Mouse (Mus musculus) C2C12 (cell line): ENCODE data around the gene Bcl2.

Experiments used
- CTCF ChIP-seq: IDR thresholded peaks from one replicate; pipeline ENCODE4 v1.5.1; 2011; ENCODE audit not compliant: control insufficient read depth, insufficient read depth, insufficient read length
- MAX ChIP-seq: IDR thresholded peaks from one replicate; pipeline ENCODE4 v1.6.1; 2011; ENCODE audit warnings: mild to moderate bottlenecking, control low read depth
- USF1 ChIP-seq: IDR thresholded peaks from one replicate; pipeline ENCODE4 v1.6.1; 2011; ENCODE audit warnings: low read depth, mild to moderate bottlenecking, control low read depth, moderate library complexity

DNA sequence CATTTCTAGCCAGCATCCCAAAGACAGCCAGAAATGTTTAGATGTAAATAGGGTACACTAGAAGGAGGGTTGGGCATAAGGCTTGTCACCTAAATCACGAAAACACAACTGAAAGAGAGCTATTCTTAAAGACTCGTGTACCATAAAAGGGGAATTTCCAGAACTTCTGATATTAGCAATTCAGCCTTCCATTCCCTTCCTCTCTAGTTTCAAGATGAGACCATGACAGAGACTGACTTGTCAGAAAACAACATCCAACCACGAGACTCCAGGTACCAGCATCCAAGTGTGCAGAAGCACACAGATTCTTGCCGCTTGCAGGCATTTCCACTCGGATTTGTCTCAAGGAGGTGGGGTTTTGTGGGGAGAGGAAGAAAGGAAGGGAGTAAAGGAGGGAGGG lies 146.6 kb downstream of the Bcl2 start:
- TF ChIP-seq CTCF (no peak), MAX (no peak), USF1 (no peak)
